Mouse (Mus musculus): ENCODE results near the gene Gpld1.
A peak's percentile ranks its signal among the peaks of the same experiment; 100 is the strongest.

The Gpld1 gene

GRCm38 (mm10) chr13:24942512-24943282 is at the start of gene Gpld1:
TSS of gene Gpld1 (plus strand) at chr13:24943152.
- peak; percentile 13 to 29 for DNase-seq (ENCODE audit: low spot score in 2 of 2)

DNA sequence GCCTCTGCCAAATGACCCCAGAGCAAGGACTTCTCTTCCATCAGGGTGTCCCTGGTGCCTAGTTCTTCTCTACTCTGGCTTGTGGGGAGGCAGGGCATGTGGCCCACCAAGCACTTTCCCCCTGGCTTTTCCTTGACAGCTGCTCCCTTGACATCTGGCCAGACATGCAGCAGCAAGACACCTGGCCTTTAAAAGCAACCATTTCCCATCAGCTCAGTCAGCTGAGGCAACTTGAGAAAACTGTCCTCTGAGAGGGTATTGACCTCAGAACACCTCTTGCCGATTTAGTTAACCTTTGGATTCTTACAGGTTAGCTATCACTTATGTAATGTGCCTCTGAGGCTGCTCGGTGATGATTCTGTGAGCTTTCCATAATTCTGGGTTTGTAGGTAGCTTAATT is 49.1 kb upstream of the Gpld1 start:
- DNase-seq (ENCODE audit: low spot score in 2 of 2) = no peak

DNA sequence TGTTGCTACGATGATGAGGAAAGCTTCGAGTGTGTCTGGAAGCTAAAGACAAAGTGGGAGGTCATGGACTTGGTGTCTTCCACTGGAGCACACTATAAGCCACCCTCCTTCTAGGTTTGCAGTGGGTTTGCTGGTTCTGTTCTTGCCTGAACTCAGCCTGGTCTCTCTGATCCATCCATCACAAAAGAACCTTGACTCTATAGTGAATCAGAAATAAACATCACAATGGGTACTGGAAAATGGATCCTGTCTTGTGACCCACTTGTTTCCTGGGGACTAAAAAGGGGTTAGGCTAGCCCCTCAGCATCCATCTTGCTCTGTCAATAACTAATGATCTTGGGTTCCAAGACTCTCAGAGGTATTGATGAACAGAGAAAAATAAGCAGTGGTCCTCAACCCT is 41.0 kb upstream of the Gpld1 start:
- DNase-seq (ENCODE audit: low spot score in 2 of 2) = no peak

GRCm38 (mm10) chr13:24903412-24903811 is 39.5 kb upstream of the Gpld1 start:
- DNase-seq (ENCODE audit: low spot score in 2 of 2) = no peak

DNA sequence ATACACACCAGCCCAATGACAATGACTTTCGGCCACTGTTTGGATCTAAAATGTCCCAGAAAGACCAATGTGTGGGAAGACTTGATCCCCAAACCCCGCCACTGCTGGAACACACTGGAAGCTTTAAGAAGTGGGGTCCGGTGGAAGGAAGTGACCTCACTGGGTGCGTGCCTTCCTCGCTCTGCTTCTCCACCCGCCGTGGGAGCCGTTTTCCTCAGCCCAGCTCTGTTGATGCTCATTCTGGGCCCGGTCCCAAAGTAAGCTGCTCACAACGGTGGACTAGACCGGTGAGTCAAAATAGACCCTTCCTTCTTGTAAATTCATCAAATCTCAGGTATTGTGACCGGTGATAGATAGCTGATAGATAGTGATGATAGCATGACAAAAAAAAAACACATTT is 37.5 kb upstream of the Gpld1 start:
- DNase-seq (ENCODE audit: low spot score in 2 of 2) = no peak

DNA sequence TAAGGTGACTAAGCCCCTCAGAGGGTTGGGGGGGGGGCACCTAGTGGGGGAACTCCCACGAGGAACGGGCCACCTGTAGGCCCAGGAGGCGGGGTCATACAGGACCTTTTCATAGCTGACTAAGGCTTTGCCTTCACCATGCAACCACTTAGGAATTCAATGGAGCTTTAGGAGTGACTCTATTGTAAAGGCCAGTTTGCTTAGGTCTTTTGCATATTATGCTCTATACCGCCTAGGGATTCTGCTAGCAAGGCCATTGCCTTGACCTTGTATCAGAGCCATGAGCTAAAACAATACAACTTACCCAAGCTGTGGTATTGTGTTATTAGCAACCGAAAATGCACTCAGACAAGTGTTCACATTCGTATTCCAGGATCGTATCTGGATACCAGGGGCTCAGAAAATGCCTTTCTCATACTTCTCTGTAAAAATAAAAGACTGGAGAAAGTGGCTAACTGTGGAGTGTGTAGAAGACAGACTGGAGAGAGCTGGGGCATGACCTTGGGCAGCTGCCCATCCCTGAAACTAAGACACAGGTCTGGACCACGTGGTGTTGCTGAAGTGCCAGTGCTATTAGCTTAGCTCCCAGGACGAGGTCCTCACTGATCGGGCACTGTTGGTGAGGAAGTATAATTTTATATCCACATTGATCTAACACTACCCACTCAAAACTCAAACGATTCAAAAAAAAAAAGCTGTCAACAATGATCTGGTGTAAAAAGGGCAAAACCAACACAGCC is 36.0 kb upstream of the Gpld1 start:
- DNase-seq (ENCODE audit: low spot score in 2 of 2) = no peak

- no peak for DNase-seq (ENCODE audit: low spot score in 2 of 2)
Observed at GRCm38 (mm10) chr13:24909112-24909511, 33.8 kb upstream of the Gpld1 start.

GRCm38 (mm10) chr13:24913576-24913975 is 29.4 kb upstream of the Gpld1 start:
- DNase-seq (ENCODE audit: low spot score in 2 of 2) = no peak

DNA sequence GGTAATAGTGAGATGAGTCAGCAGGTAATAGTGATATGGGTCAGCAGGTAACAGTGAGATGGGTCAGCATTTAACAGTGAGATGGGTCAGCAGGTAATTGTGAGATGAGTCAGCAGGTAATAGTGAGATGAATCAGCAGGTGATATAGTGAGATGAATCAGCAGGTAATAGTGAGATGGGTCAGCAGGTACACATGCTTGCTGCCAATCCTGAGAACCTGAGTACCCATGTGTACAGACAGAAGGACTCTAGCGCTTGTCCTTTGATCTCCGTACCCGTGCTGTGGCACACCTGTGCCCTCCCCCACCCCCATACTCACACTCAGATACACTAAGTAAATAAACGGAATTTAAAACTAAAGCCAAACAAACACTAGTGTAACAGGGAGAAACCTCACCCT is 28.0 kb upstream of the Gpld1 start:
- DNase-seq (ENCODE audit: low spot score in 2 of 2) = no peak

DNA sequence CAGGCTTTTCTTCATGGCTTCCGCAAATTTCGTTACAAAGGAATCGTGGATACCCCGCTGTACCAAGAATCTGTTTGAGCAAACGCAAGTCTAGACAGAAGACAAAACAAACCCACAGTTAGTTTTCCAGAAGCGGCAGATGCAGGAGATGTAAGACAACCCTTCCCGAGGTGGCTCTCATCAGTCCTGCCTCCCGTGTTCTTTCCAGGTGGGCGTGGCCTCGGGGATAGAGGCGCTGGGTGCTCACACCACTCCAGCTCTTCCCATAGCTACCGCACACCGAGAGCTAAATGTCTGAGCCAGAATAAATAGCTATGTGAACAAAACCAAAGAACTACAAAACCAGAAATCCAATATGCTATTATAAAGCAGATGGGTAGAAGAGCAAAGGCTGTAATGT is 27.1 kb upstream of the Gpld1 start:
- no peak for DNase-seq (ENCODE audit: low spot score in 2 of 2)

GRCm38 (mm10) chr13:24920333-24920977 is 22.5 kb upstream of the Gpld1 start:
- peak in 1 of 2 experiments; percentile 38 for DNase-seq (ENCODE audit: low spot score in 2 of 2)

DNA sequence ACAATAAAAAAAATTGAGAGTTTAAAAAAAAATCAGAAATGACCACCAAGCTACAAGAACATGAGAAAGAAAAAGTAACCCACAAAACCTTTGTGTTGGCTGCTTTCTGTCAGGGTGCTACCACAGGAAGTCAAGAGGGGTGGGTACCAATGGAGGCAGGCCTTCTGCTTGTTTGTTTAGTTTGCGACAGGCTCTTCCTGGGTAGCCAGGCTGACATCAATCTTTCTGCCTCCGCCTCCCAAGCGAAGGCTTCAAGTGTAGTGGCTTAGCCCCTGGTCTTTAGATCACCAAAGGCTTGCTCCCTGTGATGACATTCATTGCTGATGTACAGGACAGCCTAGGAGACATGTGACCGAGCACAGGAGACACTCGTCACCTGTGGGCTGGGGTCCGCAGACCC is 21.7 kb upstream of the Gpld1 start:
- no peak for DNase-seq (ENCODE audit: low spot score in 2 of 2)

DNA sequence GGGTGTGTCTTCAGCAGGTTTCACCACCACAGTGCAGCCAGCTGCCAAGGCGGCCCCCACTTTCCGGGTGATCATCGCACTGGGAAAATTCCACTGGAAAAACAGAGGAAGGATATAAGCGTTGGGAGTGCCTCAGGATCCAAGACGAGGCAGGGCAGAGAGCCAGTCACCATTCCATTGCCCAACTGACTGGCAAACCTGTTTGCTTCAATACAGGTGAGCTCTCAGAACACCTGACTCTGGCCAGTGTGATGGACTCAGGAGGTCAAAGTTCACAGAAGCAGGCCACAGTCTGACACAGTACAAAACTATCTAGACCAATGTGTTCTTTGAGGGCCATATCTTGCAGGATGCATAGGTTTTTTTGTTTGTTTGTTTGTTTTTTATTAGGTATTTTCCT is 19.0 kb upstream of the Gpld1 start:
- DNase-seq (ENCODE audit: low spot score in 2 of 2) = no peak

- DNase-seq (ENCODE audit: low spot score in 2 of 2) = no peak
Observed at GRCm38 (mm10) chr13:24930591-24930990, 12.4 kb upstream of the Gpld1 start.

- no peak for DNase-seq (ENCODE audit: low spot score in 2 of 2)
Observed at GRCm38 (mm10) chr13:24933199-24933598, 9.8 kb upstream of the Gpld1 start.

DNA sequence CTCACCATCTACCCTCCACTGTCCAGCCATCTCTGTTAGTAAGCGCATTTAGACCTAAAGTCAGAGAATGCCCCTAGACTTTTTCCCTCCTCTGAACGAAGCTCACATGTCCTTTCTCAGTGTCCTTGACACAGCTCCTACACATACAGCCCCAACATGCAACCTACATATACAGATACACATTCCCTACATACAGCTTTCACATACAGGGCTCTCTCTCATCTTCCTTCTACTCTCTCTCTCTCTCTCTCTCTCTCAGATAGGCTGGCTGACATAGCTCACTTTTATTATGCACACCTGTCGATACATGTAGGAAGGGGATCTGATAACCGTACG is 6.2 kb upstream of the Gpld1 start:
- DNase-seq (ENCODE audit: low spot score in 2 of 2) = no peak

GRCm38 (mm10) chr13:24937108-24937838 is 5.7 kb upstream of the Gpld1 start, which contains the start of gene Aldh5a1:
TSS of gene Aldh5a1 (minus strand) at chr13:24937661.
- DNase-seq (ENCODE audit: low spot score in 2 of 2) = peak; percentile 78 to 81

- no peak for DNase-seq (ENCODE audit: low spot score in 2 of 2)
Observed at GRCm38 (mm10) chr13:24937839-24938166, 5.1 kb upstream of the Gpld1 start.

DNA sequence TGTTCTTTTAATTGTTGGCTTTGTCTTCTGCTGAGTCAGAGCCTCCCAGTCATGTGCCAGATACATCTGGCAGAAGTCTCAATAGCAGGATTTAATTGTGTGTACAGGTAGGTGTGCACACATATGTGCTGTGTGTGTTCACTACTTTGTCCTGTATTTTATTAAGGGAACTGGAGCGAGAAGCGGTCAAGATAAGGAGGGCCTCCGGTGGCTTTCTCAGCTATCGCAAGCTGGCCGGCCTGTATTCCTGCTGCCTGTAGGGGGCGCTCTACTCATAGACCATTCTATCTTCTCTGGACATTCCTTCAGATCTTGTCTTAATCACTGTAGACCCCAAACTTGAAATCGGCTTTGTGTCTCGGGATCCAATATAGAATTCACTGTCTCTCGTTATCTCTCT is 4.3 kb upstream of the Gpld1 start:
- DNase-seq (ENCODE audit: low spot score in 2 of 2) = peak; percentile 66 to 80

GRCm38 (mm10) chr13:24939472-24939871 is 3.5 kb upstream of the Gpld1 start:
- DNase-seq (ENCODE audit: low spot score in 2 of 2) = no peak

DNA sequence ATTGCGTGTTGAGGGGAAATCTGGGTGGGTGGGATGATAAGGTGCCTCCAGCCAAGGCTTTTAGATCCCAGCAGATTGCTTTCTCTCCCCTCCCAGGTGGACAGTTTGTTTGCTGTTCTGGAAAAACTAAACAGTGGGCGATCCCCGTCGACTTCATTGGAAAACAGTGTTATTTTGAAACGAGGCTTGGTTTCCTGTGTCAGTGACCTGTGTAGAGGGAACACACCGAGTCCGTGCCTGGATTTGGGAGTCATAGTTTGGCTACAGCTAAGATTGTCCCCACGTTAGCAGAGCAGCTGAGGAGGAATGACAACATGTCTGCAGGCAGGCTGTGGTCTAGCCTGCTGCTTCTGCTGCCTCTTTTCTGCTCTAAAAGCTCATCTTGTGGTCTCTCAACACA is 351 bp downstream of the Gpld1 start:
- DNase-seq (ENCODE audit: low spot score in 2 of 2) = no peak

GRCm38 (mm10) chr13:24945567-24945966 is 2.6 kb downstream of the Gpld1 start:
- DNase-seq (ENCODE audit: low spot score in 2 of 2) = no peak

Data from frontal cortex, postnatal 36 days (tissue).